Mouse (Mus musculus) ES-Bruce4 (cell line): Measurements from ENCODE around the gene Lrrk1. TPM values are rescaled to one million over a fixed set of nuclear protein-coding genes. Genes with fewer than 3 reads are reported as not detected.
A peak's percentile ranks its signal among the peaks of the same experiment; 100 is the strongest.
"Not testable (repeated sequence)": the region's sequence is repeated elsewhere in the genome, so short reads cannot be mapped to it uniquely, and the experiment has no call there.

Experiments
- H3K27ac ChIP-seq: 2 replicates; pipeline ENCODE4 v1.5.1; 2012; ENCODE audit warnings: low read length, inconsistent platforms; ENCODE audit not compliant: insufficient read depth
- H3K27me3 ChIP-seq: 2 replicates; pipeline ENCODE4 v1.6.1; 2012; ENCODE audit warnings: mild to moderate bottlenecking, low read length, inconsistent platforms; ENCODE audit not compliant: control insufficient read depth, poor library complexity, insufficient read depth, severe bottlenecking
- H3K36me3 ChIP-seq: 2 replicates; pipeline ENCODE4 v1.6.1; 2012; ENCODE audit warnings: inconsistent platforms, mild to moderate bottlenecking, low read length, moderate library complexity; ENCODE audit not compliant: control insufficient read depth, poor library complexity, insufficient read depth, severe bottlenecking
- H3K4me1 ChIP-seq: one replicate; pipeline ENCODE4 v1.8.1; 2011; ENCODE audit warnings: low read length; ENCODE audit not compliant: control insufficient read depth, insufficient read depth
- H3K4me3 ChIP-seq: 2 replicates; pipeline ENCODE4 v1.5.1; 2011; ENCODE audit warnings: low read depth, mild to moderate bottlenecking, low read length
- H3K9ac ChIP-seq: 2 replicates; pipeline ENCODE4 v1.6.1; 2012; ENCODE audit warnings: low read depth, mild to moderate bottlenecking, inconsistent platforms; ENCODE audit not compliant: poor library complexity, severe bottlenecking
- H3K9me3 ChIP-seq: replicated peaks from 2 replicates; pipeline ENCODE4 v1.6.1; 2012; ENCODE audit warnings: mild to moderate bottlenecking, low read length, inconsistent platforms; ENCODE audit not compliant: control insufficient read depth, poor library complexity, insufficient read depth, severe bottlenecking
- CTCF ChIP-seq: IDR thresholded peaks from one replicate; pipeline ENCODE4 v1.8.1; 2011; ENCODE audit warnings: low read depth, low read length
- EP300 ChIP-seq: IDR thresholded peaks from 2 replicates; pipeline ENCODE4 v1.6.1; 2011; ENCODE audit warnings: low read depth, low read length; ENCODE audit not compliant: insufficient read depth
- POLR2A ChIP-seq: IDR thresholded peaks from one replicate; pipeline ENCODE4 v1.8.1; 2011; ENCODE audit warnings: low read length; ENCODE audit not compliant: insufficient read depth
- polyA plus RNA-seq: library from polyadenylated mRNA; stranded (reverse); fragments of >200 nt; gene quantifications from 2 replicates; pipeline ENCODE4 v1.2.4, GENCODE M21; 2011; ENCODE audit warnings: low read depth; ENCODE audit not compliant: missing spikeins, insufficient read depth, insufficient read length

The Lrrk1 gene
- polyA plus RNA-seq, 1 experiment: 6.4 TPM

GRCm38 (mm10) chr7:66195881-66196280 is 192.3 kb downstream of the Lrrk1 start:
- no peak overlapping the region for H3K4me3 ChIP-seq
- no peak for TF ChIP-seq EP300
- TF ChIP-seq POLR2A: no peak
- TF ChIP-seq CTCF: no peak
- no peaks in the 10 kb centered on the region for H3K9me3 ChIP-seq
- no peaks in the 10 kb centered on the region for H3K36me3 ChIP-seq
- no peak overlapping the region for H3K9ac ChIP-seq
- no peak overlapping the region for H3K27ac ChIP-seq
- H3K4me1 ChIP-seq: no peaks in the 10 kb centered on the region
- H3K27me3 ChIP-seq: no peaks in the 10 kb centered on the region

GRCm38 (mm10) chr7:66194511-66194910 is 193.6 kb downstream of the Lrrk1 start:
- Histone ChIP-seq H3K4me1 (no peaks in the 10 kb centered on the region), H3K27ac (no peak overlapping the region), H3K9me3 (no peaks in the 10 kb centered on the region), H3K9ac (no peak overlapping the region), H3K4me3 (no peak overlapping the region), H3K27me3 (no peaks in the 10 kb centered on the region), H3K36me3 (no peaks in the 10 kb centered on the region)
- TF ChIP-seq CTCF: no peak
- TF ChIP-seq EP300: no peak
- no peak for TF ChIP-seq POLR2A

- not testable (repeated sequence) for H3K36me3 ChIP-seq, H3K9ac ChIP-seq, H3K4me3 ChIP-seq, H3K9me3 ChIP-seq, H3K4me1 ChIP-seq, H3K27me3 ChIP-seq, H3K27ac ChIP-seq
- peak; percentile 13 for TF ChIP-seq CTCF
Measured at GRCm38 (mm10) chr7:66190385-66190784, 197.8 kb downstream of the Lrrk1 start.

GRCm38 (mm10) chr7:66187581-66188231 is 200.4 kb downstream of the Lrrk1 start:
- Histone ChIP-seq H3K27ac (no peak overlapping the region), H3K4me3 (no peak overlapping the region), H3K27me3 (no peaks in the 10 kb centered on the region), H3K9ac (no peak overlapping the region), H3K9me3 (no peaks in the 10 kb centered on the region), H3K36me3 (no peaks in the 10 kb centered on the region), H3K4me1 (no peaks in the 10 kb centered on the region)
- no peak for TF ChIP-seq POLR2A
- no peak for TF ChIP-seq CTCF
- no peak for TF ChIP-seq EP300

- no peak for TF ChIP-seq EP300
- no peak for TF ChIP-seq POLR2A
- TF ChIP-seq CTCF: no peak
- H3K27ac ChIP-seq: no peak overlapping the region
- H3K36me3 ChIP-seq: no peaks in the 10 kb centered on the region
- H3K4me1 ChIP-seq: no peaks in the 10 kb centered on the region
- H3K27me3 ChIP-seq: no peaks in the 10 kb centered on the region
- no peak overlapping the region for H3K4me3 ChIP-seq
- H3K9ac ChIP-seq: no peak overlapping the region
- H3K9me3 ChIP-seq: no peaks in the 10 kb centered on the region
Measured at GRCm38 (mm10) chr7:66185370-66185769, 202.8 kb downstream of the Lrrk1 start.

GRCm38 (mm10) chr7:66184026-66184425 is 204.1 kb downstream of the Lrrk1 start:
- Histone ChIP-seq H3K9me3 (no peaks in the 10 kb centered on the region), H3K27me3 (no peaks in the 10 kb centered on the region), H3K9ac (no peak overlapping the region), H3K4me1 (no peaks in the 10 kb centered on the region), H3K27ac (no peak overlapping the region), H3K4me3 (no peak overlapping the region), H3K36me3 (no peaks in the 10 kb centered on the region)
- TF ChIP-seq CTCF: no peak
- no peak for TF ChIP-seq EP300
- TF ChIP-seq POLR2A: no peak
